17 mouse cellular contexts compared by ENCODE assay signal in the genomic region with DNA sequence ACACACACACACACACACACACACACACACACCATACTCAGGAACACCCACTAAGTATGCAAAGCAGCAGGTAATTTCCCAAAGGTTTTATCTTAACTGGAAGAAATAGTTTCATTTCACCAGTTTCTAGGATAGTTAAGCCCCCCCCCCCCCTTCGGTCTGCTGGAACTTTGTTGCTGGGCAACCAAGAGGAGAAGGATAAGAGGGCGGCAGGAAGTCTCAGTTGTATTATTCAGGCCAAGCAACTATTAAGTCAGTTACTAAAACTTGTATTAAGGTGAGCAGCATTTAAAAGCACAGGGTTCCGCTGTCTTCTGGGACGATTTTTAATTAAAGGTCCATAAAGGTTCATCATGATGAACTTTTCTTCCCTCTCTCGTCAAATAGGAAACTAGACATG.
"Had no signal": no experiment of that assay in that cellular context is flagged by ENCODE, and none has a peak within 500 bp of the region (broad histone marks: within the 10 kb centered on the region; RNA-seq: fewer than 3 reads in every experiment).

No protein-coding gene starts in this region.

- H3K27me3 ChIP-seq: limb, embryonic 12.5 days; limb, embryonic 15.5 days; neural tube, embryonic 13.5 days had no signal

- ATAC-seq: liver, postnatal 0 days; lung, postnatal 0 days had no signal

- H3K4me3 ChIP-seq: limb, embryonic 12.5 days; limb, embryonic 15.5 days; myocyte; neural tube, embryonic 13.5 days had no signal

- H3K9me3 ChIP-seq: limb, embryonic 12.5 days; limb, embryonic 15.5 days; neural tube, embryonic 13.5 days had no signal

- H3K4me2 ChIP-seq: limb, embryonic 12.5 days; limb, embryonic 15.5 days; liver, embryonic 11.5 days; lung, embryonic 14.5 days; neural tube, embryonic 13.5 days had no signal

- H3K36me3 ChIP-seq: limb, embryonic 12.5 days; limb, embryonic 15.5 days; neural tube, embryonic 13.5 days had no signal

- DNase-seq: kidney, adult 18-20 months; kidney, adult 9 months; kidney, postnatal 14 days; kidney, postnatal 4 days; left cerebral cortex, postnatal 4 days; liver, postnatal 0 days; lung, embryonic 14.5 days; thymus, adult 18-20 months; thymus, postnatal 36 days had no signal

- H3K9ac ChIP-seq: limb, embryonic 12.5 days; limb, embryonic 15.5 days; liver, embryonic 14.5 days; liver, postnatal 0 days; lung, embryonic 14.5 days; neural tube, embryonic 13.5 days had no signal

- H3K27ac ChIP-seq: limb, embryonic 12.5 days; limb, embryonic 15.5 days; liver, embryonic 14.5 days; macrophage had no signal
